Mouse (Mus musculus): ENCODE data around the gene Cdkl5.

Gene Cdkl5

GRCm38 (mm10) chrX:160994543-160995121, at the start of gene Cdkl5:
Cdkl5 (minus strand) TSS chrX:160994704.
- peak; percentile 95 for DNase-seq

GRCm38 (mm10) chrX:161033235-161033803, 38.8 kb upstream of the Cdkl5 start:
- peak; percentile 35 for DNase-seq

GRCm38 (mm10) chrX:161032423-161032822, 37.9 kb upstream of the Cdkl5 start:
- no peak for DNase-seq

GRCm38 (mm10) chrX:161030233-161030632, 35.7 kb upstream of the Cdkl5 start:
- no peak for DNase-seq

- no peak for DNase-seq
Observed at GRCm38 (mm10) chrX:161024475-161024874, 30.0 kb upstream of the Cdkl5 start.

- DNase-seq, result no peak
Observed at GRCm38 (mm10) chrX:161021548-161021947, 27.0 kb upstream of the Cdkl5 start.

- no peak for DNase-seq
Observed at GRCm38 (mm10) chrX:161018179-161018578, 23.7 kb upstream of the Cdkl5 start.

GRCm38 (mm10) chrX:161006272-161006671, 11.8 kb upstream of the Cdkl5 start:
- no peak for DNase-seq

- DNase-seq, result no peak
Observed at GRCm38 (mm10) chrX:160996051-160996450, 1.5 kb upstream of the Cdkl5 start.

- DNase-seq, result no peak
Observed at GRCm38 (mm10) chrX:160995131-160995667, 695 bp upstream of the Cdkl5 start.

GRCm38 (mm10) chrX:160993749-160994539, 560 bp downstream of the Cdkl5 start:
- no peak for DNase-seq

- no peak for DNase-seq
Observed at GRCm38 (mm10) chrX:160992703-160993102, 1.8 kb downstream of the Cdkl5 start.

GRCm38 (mm10) chrX:160990276-160990675, 4.2 kb downstream of the Cdkl5 start:
- DNase-seq, result no peak

- DNase-seq, result peak; percentile 40
Observed at GRCm38 (mm10) chrX:160977919-160978318, 16.6 kb downstream of the Cdkl5 start.

GRCm38 (mm10) chrX:160971991-160972545, 22.4 kb downstream of the Cdkl5 start:
- peak; percentile 38 for DNase-seq

- no peak for DNase-seq
Observed at GRCm38 (mm10) chrX:160958593-160959131, 35.8 kb downstream of the Cdkl5 start.

GRCm38 (mm10) chrX:160949583-160949982, 44.9 kb downstream of the Cdkl5 start:
- DNase-seq, result no peak

- DNase-seq, result no peak
Observed at GRCm38 (mm10) chrX:160944722-160945121, 49.8 kb downstream of the Cdkl5 start.

- peak; percentile 34 for DNase-seq
Observed at GRCm38 (mm10) chrX:160935541-160935940, 59.0 kb downstream of the Cdkl5 start.

GRCm38 (mm10) chrX:160930656-160931055, 63.8 kb downstream of the Cdkl5 start:
- no peak for DNase-seq

- no peak for DNase-seq
Observed at GRCm38 (mm10) chrX:160928870-160929269, 65.6 kb downstream of the Cdkl5 start.

GRCm38 (mm10) chrX:160919022-160919637, 75.4 kb downstream of the Cdkl5 start:
- DNase-seq, result no peak

- no peak for DNase-seq
Observed at GRCm38 (mm10) chrX:160906952-160907351, 87.6 kb downstream of the Cdkl5 start, which contains the start of gene Gja6. Gja6 (minus strand) TSS chrX:160907052.
